29 mouse cellular contexts compared by ENCODE assay signal in genomic region chr14:57545526-57545925, GRCm38 (mm10). TPM values are rescaled to one million over a fixed set of nuclear protein-coding genes. Genes with fewer than 3 reads are reported as not detected.
DNase-seq lines count a peak whose midpoint lies in the region; ATAC-seq and TF ChIP-seq lines count a peak whose summit lies in the region.
"Had no signal": no experiment of that assay in that cellular context is flagged by ENCODE, and none has a peak within 500 bp of the region (broad histone marks: within the 10 kb centered on the region; RNA-seq: fewer than 3 reads in every experiment).

No protein-coding gene starts in this region.

- H3K27me3 ChIP-seq in intestine, embryonic 14.5 days (replicated peaks; ENCODE audit: control insufficient read depth, insufficient read depth, low read length): no peaks in the 10 kb centered on the region
- H3K27me3 ChIP-seq in intestine, postnatal 0 days (replicated peaks; ENCODE audit: control insufficient read depth, insufficient read depth, low read length): no peaks in the 10 kb centered on the region
- H3K27me3 ChIP-seq in midbrain, embryonic 13.5 days: peaks cover 8% of the 10 kb centered on the region; the same call in 1 of the 2 replicates
- H3K27me3 ChIP-seq in midbrain, embryonic 14.5 days (ENCODE audit: control insufficient read depth, insufficient read depth, low read length): no peaks in the 10 kb centered on the region
- H3K27me3 ChIP-seq in E14TG2a.4 (ENCODE audit: insufficient read depth, low read length): peaks cover 41% of the 10 kb centered on the region
- no peaks in the 10 kb centered on the region for H3K27me3 ChIP-seq in MEL (ENCODE audit: control insufficient read depth in 1 of 2, insufficient read depth in 2 of 2, low read length in 2 of 2)
- H3K27me3 ChIP-seq: CH12.LX; heart, embryonic 15.5 days; Patski had no signal

- no peak for TF ChIP-seq POLR2A in MEL (IDR thresholded peaks at IDR 0.05; ENCODE audit: control insufficient read depth in 1 of 2, insufficient read depth in 1 of 2, low read depth in 1 of 2, low read length in 2 of 2, poor library complexity in 1 of 2)

- H3K4me2 ChIP-seq in intestine, embryonic 14.5 days (ENCODE audit: low read length): no peak overlapping the region
- H3K4me2 ChIP-seq in intestine, postnatal 0 days (replicated peaks; ENCODE audit: low read depth): no peak overlapping the region
- no peak overlapping the region for H3K4me2 ChIP-seq in midbrain, embryonic 13.5 days (replicated peaks)
- H3K4me2 ChIP-seq in midbrain, embryonic 14.5 days (ENCODE audit: low read length): no peak overlapping the region
- H3K4me2 ChIP-seq: forebrain, embryonic 13.5 days; heart, embryonic 12.5 days; heart, embryonic 15.5 days; hindbrain, embryonic 14.5 days had no signal

- H3K9me3 ChIP-seq in intestine, embryonic 14.5 days (ENCODE audit: control insufficient read depth, low read length): peaks cover 2% of the 10 kb centered on the region; the same call in 1 of the 2 replicates
- H3K9me3 ChIP-seq in intestine, postnatal 0 days (ENCODE audit: control insufficient read depth): no peaks in the 10 kb centered on the region
- no peaks in the 10 kb centered on the region for H3K9me3 ChIP-seq in midbrain, embryonic 13.5 days
- no peaks in the 10 kb centered on the region for H3K9me3 ChIP-seq in midbrain, embryonic 14.5 days (ENCODE audit: control insufficient read depth, low read length)
- H3K9me3 ChIP-seq in E14TG2a.4 (ENCODE audit: low read length) (no peaks in the 10 kb centered on the region), MEL (replicated peaks; ENCODE audit: insufficient read depth, low read length) (no peaks in the 10 kb centered on the region)
- H3K9me3 ChIP-seq: forebrain, embryonic 13.5 days; heart, embryonic 12.5 days; heart, embryonic 15.5 days had no signal

- H3K79me2 ChIP-seq in MEL (ENCODE audit: control insufficient read depth, insufficient read depth, low read length, poor library complexity): no peaks in the 10 kb centered on the region

- no peak for ATAC-seq in intestine, embryonic 14.5 days (replicated peaks; ENCODE audit: low FRiP score, low TSS enrichment, low read depth)
- ATAC-seq in intestine, postnatal 0 days: no peak
- ATAC-seq in midbrain, embryonic 13.5 days: 0 out of 2 replicates have a peak, but pooled peaks have one; percentile 30
- no peak for ATAC-seq in midbrain, embryonic 14.5 days (ENCODE audit: low FRiP score, low TSS enrichment)
- ATAC-seq: activated CD4-positive, CD25-positive, alpha-beta regulatory T cell, adult 4 months; forebrain, embryonic 13.5 days; forebrain, embryonic 16.5 days; hindbrain, postnatal 0 days; inflammation-experienced regulatory T-cells, adult 6 months; Patski had no signal

- H3K4me1 ChIP-seq in intestine, embryonic 14.5 days (replicated peaks; ENCODE audit: control insufficient read depth, insufficient read depth, low read length): no peaks in the 10 kb centered on the region; the same call in 1 of the 2 replicates
- H3K4me1 ChIP-seq in intestine, postnatal 0 days (replicated peaks; ENCODE audit: control insufficient read depth, insufficient read depth, low read length): no peaks in the 10 kb centered on the region
- H3K4me1 ChIP-seq in midbrain, embryonic 13.5 days (replicated peaks): peaks cover 4% of the 10 kb centered on the region; the same call in 1 of the 2 replicates
- H3K4me1 ChIP-seq in midbrain, embryonic 14.5 days (ENCODE audit: control insufficient read depth, insufficient read depth, low read length): no peaks in the 10 kb centered on the region
- H3K4me1 ChIP-seq in E14TG2a.4 (replicated peaks; ENCODE audit: low read depth, low read length) (peaks cover 64% of the 10 kb centered on the region), MEL (ENCODE audit: control insufficient read depth in 1 of 2, insufficient read depth in 2 of 2, low read length in 2 of 2) (peaks cover 0 to 24% of the 10 kb centered on the region in 2 experiments; a peak in 2 of 4 replicates)

- TF ChIP-seq CTCF in intestine, postnatal 0 days (IDR thresholded peaks at IDR 0.05; ENCODE audit: low read depth): no peak
- TF ChIP-seq CTCF in E14TG2a.4 (conservative IDR thresholded peaks at IDR 0.05; ENCODE audit: low read length) (no peak), MEL (IDR thresholded peaks at IDR 0.05 in 2 of 3, conservative IDR thresholded peaks at IDR 0.05 in 1 of 3; ENCODE audit: control insufficient read depth in 1 of 3, insufficient read depth in 1 of 3, low read depth in 2 of 3, low read length in 3 of 3, poor library complexity in 1 of 3, severe bottlenecking in 1 of 3) (no peak)

- no peak for DNase-seq in intestine, embryonic 14.5 days (ENCODE audit: low spot score)
- no peak for DNase-seq in midbrain, embryonic 14.5 days
- no peak for DNase-seq in MEL (ENCODE audit: low read depth, low spot score)
- no peak for DNase-seq in urinary bladder, postnatal 14 days (ENCODE audit: low spot score)
- DNase-seq in right cerebral cortex, postnatal 14 days: no peak
- DNase-seq: adrenal gland, adult 8-10 months; adrenal gland, postnatal 25 days; B cell, adult 2 months; cerebellum, adult 18-20 months; cerebellum, adult 9-10 months; cerebellum, postnatal 14 days; gastrocnemius, postnatal 14 days; heart, adult 18-20 months; heart, postnatal 14 days; heart, postnatal 4 days had no signal

- WGBS in intestine, embryonic 14.5 days: 81% methylated on average over 17 of the region's 17 CpGs
- 86% methylated on average over 17 of the region's 17 CpGs for WGBS in intestine, postnatal 0 days
- 91% methylated on average over 17 of the region's 17 CpGs for WGBS in midbrain, embryonic 13.5 days
- 86% methylated on average over 17 of the region's 17 CpGs for WGBS in midbrain, embryonic 14.5 days

- no peak overlapping the region for H3K4me3 ChIP-seq in intestine, embryonic 14.5 days (ENCODE audit: low read depth, low read length)
- no peak overlapping the region for H3K4me3 ChIP-seq in intestine, postnatal 0 days (ENCODE audit: low read depth, low read length)
- H3K4me3 ChIP-seq in midbrain, embryonic 13.5 days (replicated peaks): no peak overlapping the region
- no peak overlapping the region for H3K4me3 ChIP-seq in midbrain, embryonic 14.5 days (replicated peaks; ENCODE audit: low read depth, low read length)
- H3K4me3 ChIP-seq in E14TG2a.4 (replicated peaks; ENCODE audit: low read length) (0 out of 2 replicates have a peak overlapping the region, but pooled peaks have one; percentile 3), MEL (ENCODE audit: control insufficient read depth in 1 of 2, insufficient read depth in 1 of 2, low read depth in 2 of 2, low read length in 2 of 2) (no peak overlapping the region)
- H3K4me3 ChIP-seq: forebrain, embryonic 10.5 days; forebrain, embryonic 13.5 days; heart, embryonic 12.5 days; heart, embryonic 15.5 days had no signal

- peaks cover 10% of the 10 kb centered on the region; the same call in 1 of the 2 replicates for H3K36me3 ChIP-seq in intestine, embryonic 14.5 days (ENCODE audit: control insufficient read depth, insufficient read depth, low read length)
- H3K36me3 ChIP-seq in intestine, postnatal 0 days (ENCODE audit: control insufficient read depth, insufficient read depth): peaks cover 20% of the 10 kb centered on the region
- peaks cover 29% of the 10 kb centered on the region for H3K36me3 ChIP-seq in midbrain, embryonic 13.5 days
- peaks cover 25% of the 10 kb centered on the region for H3K36me3 ChIP-seq in midbrain, embryonic 14.5 days (ENCODE audit: control insufficient read depth, insufficient read depth, low read length)
- H3K36me3 ChIP-seq in E14TG2a.4 (ENCODE audit: insufficient read depth, low read length) (peaks cover 21% of the 10 kb centered on the region), MEL (ENCODE audit: control insufficient read depth in 1 of 2, insufficient read depth in 2 of 2, low read length in 2 of 2) (peaks cover 0 to 13% of the 10 kb centered on the region in 2 experiments; a peak in 2 of 4 replicates)
- H3K36me3 ChIP-seq: heart, embryonic 15.5 days had no signal

- H3K27ac ChIP-seq in intestine, embryonic 14.5 days (ENCODE audit: low read depth): peak overlapping the region; percentile 84; the same call in 1 of the 2 replicates
- H3K27ac ChIP-seq in intestine, postnatal 0 days (ENCODE audit: low read depth, low read length): no peak overlapping the region; the same call in 1 of the 2 replicates
- H3K27ac ChIP-seq in midbrain, embryonic 13.5 days: no peak overlapping the region
- H3K27ac ChIP-seq in midbrain, embryonic 14.5 days (replicated peaks; ENCODE audit: low read depth, low read length): no peak overlapping the region
- no peak overlapping the region for H3K27ac ChIP-seq in MEL (ENCODE audit: control insufficient read depth, low read depth, low read length)
- H3K27ac ChIP-seq: forebrain, embryonic 10.5 days; forebrain, embryonic 13.5 days; heart, embryonic 15.5 days; hindbrain, embryonic 14.5 days; hindbrain, postnatal 0 days had no signal

- TF ChIP-seq RAD21 in MEL (IDR thresholded peaks at IDR 0.05; ENCODE audit: low read depth, low read length): no peak

- TF ChIP-seq EP300 in MEL (IDR thresholded peaks at IDR 0.05; ENCODE audit: low read depth in 1 of 2, low read length in 2 of 2): no peak

- H3K9ac ChIP-seq in intestine, embryonic 14.5 days (ENCODE audit: low read length): no peak overlapping the region
- H3K9ac ChIP-seq in intestine, postnatal 0 days (ENCODE audit: low read depth, low read length): no peak overlapping the region
- no peak overlapping the region for H3K9ac ChIP-seq in midbrain, embryonic 13.5 days (replicated peaks)
- no peak overlapping the region for H3K9ac ChIP-seq in midbrain, embryonic 14.5 days (replicated peaks; ENCODE audit: low read length)
- H3K9ac ChIP-seq in MEL (ENCODE audit: control insufficient read depth, low read depth, low read length, poor library complexity, severe bottlenecking): no peak overlapping the region
- H3K9ac ChIP-seq: forebrain, embryonic 13.5 days; heart, embryonic 12.5 days; heart, embryonic 15.5 days; hindbrain, embryonic 14.5 days had no signal

RNA-seq across cellular contexts. Expression of gene Il17d, which starts 20.9 kb away (rescaled TPM):
- 4.7 and 5.4 TPM in 2 replicates for polyA plus RNA-seq in intestine, embryonic 14.5 days (2014; fragmentation: Nextera tagmentation; extraction: Ambion mirVana)
- 7.2 and 7.8 TPM in 2 replicates for polyA plus RNA-seq in intestine, postnatal 0 days (2015; fragmentation: Nextera tagmentation; extraction: Ambion mirVana)
- polyA plus RNA-seq in midbrain, embryonic 13.5 days (2015; fragmentation: Nextera tagmentation; extraction: Ambion mirVana): 2.6 and 4.4 TPM in 2 replicates
- polyA plus RNA-seq in midbrain, embryonic 14.5 days (2014; fragmentation: Nextera tagmentation; extraction: Ambion mirVana): 3.2 and 7.1 TPM in 2 replicates
- total RNA-seq in MEL (2012; rRNA removed): 0.29 and 0.54 TPM in 2 replicates
- 1 to 10 TPM in 1 of 2 experiments, not detected in 1; 2.2 TPM for polyA plus RNA-seq in MEL (2012; ENCODE audit: insufficient read depth in 1 of 2, insufficient read length in 2 of 2, low read depth in 1 of 2, low replicate concordance in 2 of 2, missing spikeins in 1 of 2)
- polyA plus RNA-seq: activated CD4-positive, CD25-positive, alpha-beta regulatory T cell, adult 4 months; inflammation-experienced regulatory T-cells, adult 6 months had no signal

RNA-seq across cellular contexts. Expression of gene Eef1akmt1, which starts 25.9 kb away (rescaled TPM):
- polyA plus RNA-seq in intestine, embryonic 14.5 days (2014; fragmentation: Nextera tagmentation; extraction: Ambion mirVana): 106 and 111 TPM in 2 replicates
- polyA plus RNA-seq in intestine, postnatal 0 days (2015; fragmentation: Nextera tagmentation; extraction: Ambion mirVana): 53.2 and 56.6 TPM in 2 replicates
- 88.9 and 89.0 TPM in 2 replicates for polyA plus RNA-seq in midbrain, embryonic 13.5 days (2015; fragmentation: Nextera tagmentation; extraction: Ambion mirVana)
- polyA plus RNA-seq in midbrain, embryonic 14.5 days (2014; fragmentation: Nextera tagmentation; extraction: Ambion mirVana): 101 and 104 TPM in 2 replicates
- total RNA-seq in MEL (2012; rRNA removed): 40.6 and 44.0 TPM in 2 replicates
- polyA plus RNA-seq in MEL (2012; ENCODE audit: insufficient read depth in 1 of 2, insufficient read length in 2 of 2, low read depth in 1 of 2, low replicate concordance in 2 of 2, missing spikeins in 1 of 2): 10 to 100 TPM in 1 of 2 experiments, not detected in 1; 51.0 TPM
